Mouse (Mus musculus) fibroblast of lung, adult 2 months (primary cell): ENCODE data around the gene Cd4.
"Not testable (repeated sequence)": the region's sequence is repeated elsewhere in the genome, so short reads cannot be mapped to it uniquely, and the experiment has no call there.

Experiments
- DNase-seq: peaks from one replicate; pipeline ENCODE4 v3.0.0-alpha.2; 2011; ENCODE audit warnings: low read depth

The Cd4 gene

GRCm38 (mm10) chr6:124915942-124916694 is 28.1 kb upstream of the Cd4 start:
- DNase-seq, result no peak

- no peak for DNase-seq
Observed at GRCm38 (mm10) chr6:124915160-124915941, 27.3 kb upstream of the Cd4 start.

- DNase-seq, result no peak
Observed at GRCm38 (mm10) chr6:124914511-124914910, 26.5 kb upstream of the Cd4 start.

DNA sequence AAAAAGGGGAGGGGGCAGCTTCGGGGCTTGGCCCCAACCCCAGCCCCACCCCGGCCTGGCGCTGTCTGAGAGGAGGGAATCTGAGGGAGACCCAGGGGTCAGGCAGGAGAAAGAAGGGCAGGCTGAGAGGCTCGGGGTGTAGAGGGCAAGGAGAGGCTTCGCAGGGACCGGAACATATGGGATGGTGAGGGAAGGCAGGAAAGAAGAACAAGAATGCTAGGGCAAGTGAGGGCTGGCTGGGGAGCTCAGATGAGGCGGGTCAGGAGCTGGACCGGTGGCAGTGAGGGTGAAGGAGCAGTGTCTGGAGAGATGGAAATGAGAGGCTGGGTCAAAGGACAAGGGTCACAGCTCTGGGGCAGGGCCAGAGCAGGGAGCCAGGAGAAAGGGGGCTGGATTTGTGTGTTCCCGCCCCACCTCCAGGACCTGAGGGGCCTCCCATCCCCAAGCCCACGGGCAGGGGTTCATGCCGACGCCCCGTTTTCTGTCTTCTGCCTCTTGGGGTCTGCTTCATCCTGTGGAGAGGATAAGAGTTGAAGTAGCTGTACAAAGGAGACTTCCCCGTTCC is 25.8 kb upstream of the Cd4 start:
- no peak for DNase-seq

GRCm38 (mm10) chr6:124913214-124913613 is 25.2 kb upstream of the Cd4 start:
- no peak for DNase-seq

- no peak for DNase-seq
Observed at GRCm38 (mm10) chr6:124911533-124912218, 23.7 kb upstream of the Cd4 start, which contains the start of gene Lag3. Lag3 (minus strand) TSS chr6:124911705.

GRCm38 (mm10) chr6:124910032-124910431 is 22.0 kb upstream of the Cd4 start:
- no peak for DNase-seq

DNA sequence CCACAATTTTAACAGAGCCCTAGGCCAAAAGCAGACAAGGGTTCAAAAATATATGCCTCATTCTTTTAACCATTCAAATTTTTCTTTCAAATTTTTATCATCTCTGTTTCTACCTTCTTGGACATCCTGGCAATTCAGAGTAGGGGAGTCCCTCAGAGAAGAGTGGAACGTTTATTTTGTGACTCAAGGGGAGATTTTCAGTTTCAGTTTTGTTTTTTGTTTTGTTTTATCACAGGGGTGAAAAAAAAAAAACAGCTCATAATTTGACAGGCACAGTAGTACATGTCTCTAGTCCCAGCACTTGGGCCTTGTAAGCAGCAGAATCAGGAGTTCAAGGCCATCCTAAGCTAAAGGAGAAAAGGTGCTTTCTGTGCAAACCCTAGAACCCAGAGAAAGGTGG is 19.7 kb upstream of the Cd4 start:
- DNase-seq, result no peak

DNA sequence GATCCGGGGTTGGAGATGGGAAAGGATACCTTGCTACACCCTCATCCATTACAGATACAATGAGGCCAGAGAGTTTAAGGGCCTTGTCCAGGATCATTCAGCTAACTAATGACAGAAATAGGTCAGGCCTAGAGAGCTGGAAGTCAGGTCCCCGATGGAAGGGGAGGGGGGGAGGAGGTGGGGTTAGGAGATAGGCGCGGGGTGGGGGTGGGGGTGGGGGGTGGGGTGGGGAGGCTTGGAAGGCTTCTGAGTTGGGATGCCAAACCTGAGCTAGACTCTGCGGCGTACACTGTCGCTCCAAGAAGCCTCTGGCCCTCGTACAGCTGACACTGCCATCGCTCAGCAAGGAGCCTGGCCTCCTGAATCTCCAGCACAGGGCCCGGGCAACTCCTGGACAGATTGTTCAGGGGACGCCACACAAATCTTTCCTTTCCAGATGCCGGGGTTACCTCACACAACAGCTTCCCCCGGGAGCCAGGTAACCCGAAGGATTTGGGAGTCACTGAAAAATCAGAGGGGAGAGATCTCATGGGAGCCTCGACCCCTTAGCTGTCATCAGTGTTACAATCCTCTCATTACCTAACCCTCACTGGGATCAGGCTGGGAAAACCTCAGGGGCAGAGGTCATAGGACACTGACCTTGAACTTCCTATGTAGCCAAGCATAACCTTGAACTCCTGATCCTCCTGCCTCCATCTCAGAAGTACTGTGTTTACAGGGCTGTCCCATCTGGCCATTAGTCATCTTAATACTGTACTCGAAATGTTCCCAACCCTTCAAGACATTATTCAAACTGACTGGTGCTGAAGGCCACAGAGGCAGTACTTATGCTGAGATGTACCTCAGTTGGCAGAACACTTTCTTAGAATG is 17.2 kb upstream of the Cd4 start:
- no peak for DNase-seq

DNA sequence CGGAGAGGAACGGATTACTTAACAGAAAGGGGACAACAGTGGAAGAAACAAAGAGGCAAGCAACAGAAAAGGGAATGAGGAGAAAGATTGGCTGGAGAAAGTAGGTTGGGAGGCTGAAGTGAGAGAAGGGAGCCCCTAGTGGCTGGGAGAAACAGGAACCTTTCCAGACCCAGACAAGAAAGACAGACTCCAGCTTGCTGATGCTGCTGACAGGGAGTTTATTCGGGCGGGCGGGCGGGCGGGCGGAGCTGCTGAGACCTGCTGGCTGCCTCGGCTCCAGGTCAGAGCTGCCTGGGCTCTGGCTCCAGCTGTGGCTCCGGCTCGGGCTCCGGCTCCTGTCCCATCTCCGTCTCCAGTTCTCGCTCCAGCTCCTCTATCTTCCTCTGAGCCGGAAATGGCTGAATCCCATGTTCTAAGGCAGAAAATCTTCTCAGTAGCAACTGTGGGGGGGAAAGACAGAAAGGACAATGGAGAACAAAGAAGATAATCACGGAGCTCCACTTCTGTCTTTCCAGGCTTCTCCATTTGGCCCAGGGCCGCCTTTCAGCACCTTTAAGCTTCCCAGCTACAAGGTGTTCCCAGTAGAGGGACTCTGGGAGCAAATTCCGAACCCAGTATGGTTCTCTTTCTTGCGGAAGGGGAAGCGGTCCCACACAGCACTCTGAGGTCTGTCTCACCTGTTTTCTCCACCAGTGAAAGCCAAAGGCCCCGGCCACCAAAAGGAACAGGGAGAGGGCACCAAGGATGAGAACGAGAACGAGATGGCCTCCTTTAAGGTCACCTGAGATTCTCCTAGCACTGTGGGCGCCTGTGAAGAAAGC is 16.4 kb upstream of the Cd4 start:
- peak; percentile 69 for DNase-seq

DNA sequence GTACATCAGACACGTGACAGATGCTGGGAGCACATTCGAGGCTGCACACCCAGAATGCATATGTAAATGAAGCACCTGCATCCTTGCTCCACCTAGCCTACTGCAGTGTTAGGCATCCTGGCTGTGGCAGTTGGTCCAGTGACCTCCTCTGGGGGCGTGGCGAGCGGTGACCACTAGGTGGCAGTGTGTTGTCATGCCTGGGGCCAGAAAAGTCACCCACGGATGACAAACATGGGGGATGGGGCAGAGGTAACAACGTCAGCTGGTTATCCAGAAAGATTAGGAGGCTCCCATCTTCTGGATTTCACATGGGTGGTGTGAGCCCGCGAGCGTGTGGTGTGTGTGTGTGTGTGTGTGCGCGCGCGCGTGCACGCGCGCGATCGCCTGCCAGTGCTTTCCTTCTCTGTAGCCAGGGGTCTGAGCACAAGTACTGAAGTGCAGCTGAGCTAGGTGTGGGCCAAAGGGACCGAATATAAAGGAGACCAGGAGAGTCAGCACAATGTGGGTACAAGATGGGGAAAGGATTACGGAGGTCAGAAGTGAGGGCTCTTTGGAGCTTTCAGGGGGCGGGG is 15.6 kb upstream of the Cd4 start:
- peak; percentile 65 for DNase-seq

DNA sequence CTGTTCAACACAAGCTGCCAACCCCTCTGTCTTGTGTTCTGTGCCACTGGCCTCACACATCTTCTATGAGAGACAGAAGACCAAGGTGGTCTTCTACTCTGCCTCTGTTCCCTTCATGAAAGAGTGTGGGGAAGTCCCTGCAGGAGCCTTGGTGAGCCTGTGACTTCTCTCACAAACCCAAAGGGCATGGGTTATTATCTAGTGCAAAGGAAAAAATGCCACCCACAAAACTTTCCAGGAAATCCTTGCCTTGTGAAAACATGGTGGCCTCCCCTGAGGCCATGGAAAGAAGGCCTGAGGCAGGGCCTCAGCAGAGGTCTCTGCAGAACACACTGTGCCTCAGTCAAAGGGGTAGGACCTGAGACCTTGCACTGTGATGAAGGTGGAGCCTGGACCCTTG is 13.8 kb upstream of the Cd4 start:
- no peak for DNase-seq

DNA sequence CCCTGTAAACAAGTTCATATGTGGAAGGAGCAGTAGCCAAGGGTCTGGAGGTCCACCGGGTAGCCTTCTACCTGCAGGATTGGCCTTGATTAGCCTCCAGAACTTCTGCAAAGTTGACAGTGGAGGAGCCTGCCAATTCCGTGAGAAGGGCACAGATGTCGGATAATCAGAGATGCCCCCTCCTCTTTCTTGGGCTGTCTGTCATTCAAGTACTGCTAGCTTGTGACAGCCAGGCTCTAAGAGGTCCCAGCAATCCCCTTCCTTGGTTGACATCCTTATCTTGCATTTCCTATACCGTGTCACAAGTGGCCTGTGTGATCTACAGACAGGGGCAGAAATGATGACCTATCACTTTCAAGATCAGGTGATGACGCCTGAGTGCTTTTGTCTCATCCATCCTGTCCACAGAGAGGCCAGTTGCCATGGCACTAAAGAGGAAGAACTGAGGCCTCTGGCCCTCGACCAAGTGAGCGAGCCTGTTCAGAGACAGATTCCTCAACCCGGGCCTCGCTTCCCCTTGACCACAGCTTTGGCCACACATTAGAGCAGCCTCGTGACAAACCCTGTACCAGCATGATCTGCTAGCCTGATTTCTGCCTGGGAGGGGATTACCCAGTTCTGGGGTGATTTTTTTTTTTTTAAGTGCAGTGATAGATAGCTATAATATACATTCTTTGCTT is 12.9 kb upstream of the Cd4 start:
- DNase-seq, result no peak

DNA sequence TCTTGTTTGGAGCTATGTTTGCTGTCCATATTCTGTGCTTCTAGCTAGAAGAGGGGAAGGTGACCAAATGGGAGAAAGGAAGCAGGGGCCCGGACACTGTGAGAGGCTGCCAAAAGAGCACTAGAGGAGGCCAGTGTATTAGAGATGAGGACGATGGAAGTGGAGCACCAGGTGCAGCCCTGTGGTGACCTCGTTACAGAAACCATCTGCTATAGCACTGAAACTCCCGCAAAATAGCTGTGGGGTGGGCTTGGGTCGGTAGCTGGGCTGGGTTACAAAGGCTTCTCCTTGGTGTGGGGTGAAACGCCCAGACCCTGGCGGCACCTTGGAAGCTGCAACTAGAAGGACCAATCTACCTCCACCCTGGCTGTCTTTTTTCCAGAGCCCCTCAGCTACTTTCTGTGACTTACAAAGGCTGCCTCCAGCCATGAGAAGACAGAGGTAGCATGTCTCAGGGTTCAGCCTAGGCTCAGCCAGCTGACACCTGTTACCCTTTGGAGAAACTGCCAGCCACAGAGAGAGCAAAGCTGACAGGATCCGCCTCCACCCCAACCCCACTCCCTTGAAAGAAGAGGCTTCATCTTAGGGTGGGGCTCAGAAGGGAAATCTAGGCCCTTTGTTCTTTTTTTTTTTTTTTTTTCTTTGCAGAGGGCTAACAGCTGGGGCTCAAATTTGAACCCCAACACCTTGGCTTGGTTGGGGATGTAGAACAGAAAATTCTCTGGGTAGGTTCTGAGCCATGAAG is 12.2 kb upstream of the Cd4 start:
- no peak for DNase-seq

DNA sequence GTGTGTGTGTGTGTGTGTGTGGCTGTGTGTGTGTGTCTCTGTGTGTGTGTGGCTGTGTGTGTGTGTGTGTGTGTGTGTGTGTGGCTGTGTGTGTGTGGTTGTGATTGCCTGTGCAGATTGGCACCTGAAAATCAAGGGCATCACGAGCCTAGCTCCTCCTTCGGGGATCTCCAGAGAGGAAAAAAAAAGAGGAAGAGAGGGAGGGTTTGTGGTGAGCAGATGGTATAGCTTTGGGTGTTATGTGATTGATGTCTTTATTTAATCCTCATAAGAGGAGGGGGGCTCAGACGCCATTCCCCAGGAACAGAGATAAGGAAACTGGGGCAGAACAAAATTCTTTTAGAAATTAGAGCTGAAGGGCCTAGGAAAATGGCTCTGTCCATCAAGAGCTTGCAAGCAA is 10.3 kb upstream of the Cd4 start:
- DNase-seq, result no peak

- not testable (repeated sequence) for DNase-seq
Observed at GRCm38 (mm10) chr6:124894113-124894512, 6.1 kb upstream of the Cd4 start.

GRCm38 (mm10) chr6:124890997-124891396 is 3.0 kb upstream of the Cd4 start:
- DNase-seq, result no peak

GRCm38 (mm10) chr6:124888555-124889125 is 619 bp upstream of the Cd4 start:
- DNase-seq, result no peak

GRCm38 (mm10) chr6:124885956-124886381 is 2.1 kb downstream of the Cd4 start:
- no peak for DNase-seq
